Mouse (Mus musculus) liver, embryonic 14.5 days (tissue): Measurements from ENCODE around the gene Serinc1.

Experiments
- CTCF ChIP-seq: IDR thresholded peaks from 2 replicates; pipeline ENCODE4 v1.5.1; 2016; ENCODE audit warnings: antibody characterized with exemption, low read depth, control low read depth
- EP300 ChIP-seq: IDR thresholded peaks from 2 replicates; pipeline ENCODE4 v1.6.1; 2016; ENCODE audit warnings: antibody characterized with exemption, low read depth

DNA sequence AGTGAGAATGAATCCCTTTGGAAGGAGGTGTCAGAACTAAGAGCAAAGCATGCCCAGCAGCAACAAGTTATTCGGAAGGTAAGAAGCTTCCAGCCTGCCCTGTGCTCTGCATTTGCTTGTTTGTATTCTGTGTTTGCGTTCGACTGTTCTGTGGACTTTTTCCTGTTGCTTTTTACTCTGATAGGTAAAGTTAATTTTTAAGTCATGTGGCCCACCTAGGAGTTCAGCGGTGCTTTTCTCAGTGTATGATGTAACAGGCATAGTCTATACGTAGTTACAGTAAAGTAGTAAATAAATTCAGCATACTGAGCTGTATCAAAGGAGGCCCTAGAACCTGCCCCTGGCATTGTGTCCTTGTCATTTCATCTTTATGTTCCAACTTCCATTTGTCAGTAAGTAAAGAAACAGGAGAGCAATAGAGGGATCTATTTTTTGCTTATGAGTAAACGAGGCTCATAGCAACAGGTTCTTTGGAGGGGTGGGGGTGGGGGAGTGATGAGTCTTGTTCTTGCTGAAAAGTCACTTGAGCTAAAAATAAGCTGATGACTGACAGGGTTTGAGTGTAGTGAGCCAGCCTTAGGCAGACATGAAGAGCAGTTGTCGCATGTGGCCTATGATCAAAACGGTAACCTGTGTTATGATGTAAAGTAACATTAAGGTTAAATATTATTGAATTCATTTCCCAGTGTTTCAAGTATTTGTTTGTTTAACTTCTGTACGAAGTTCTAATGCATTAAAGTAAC, 32.7 kb downstream of the Serinc1 start:
- TF ChIP-seq CTCF = no peak
- no peak for TF ChIP-seq EP300
